Mouse (Mus musculus) heart, embryonic 12.5 days (tissue): ENCODE results near the gene Fmnl1. TPM values are rescaled to one million over a fixed set of nuclear protein-coding genes. Genes with fewer than 3 reads are reported as not detected.
A peak's percentile ranks its signal among the peaks of the same experiment; 100 is the strongest.

Source experiments
- ATAC-seq: fragments of 200-750 bp; cut with Nextera tagmentation; 2 replicates; pipeline ENCODE4 v1.8.0; 2017; ENCODE audit warnings: moderate TSS enrichment, moderate library complexity; ENCODE audit not compliant: insufficient number of reproducible peaks, low FRiP score
- H3K27ac ChIP-seq: fragments of 300-500 bp; sonication (generic); 2 replicates; pipeline ENCODE4 v1.5.1; 2016; ENCODE audit warnings: mild to moderate bottlenecking, moderate library complexity; ENCODE audit not compliant: poor library complexity, severe bottlenecking
- H3K27me3 ChIP-seq: fragments of 300-500 bp; sonication (generic); replicated peaks from 2 replicates; pipeline ENCODE4 v1.6.1; 2016; ENCODE audit warnings: mild to moderate bottlenecking, moderate library complexity
- H3K36me3 ChIP-seq: fragments of 300-500 bp; sonication (generic); 2 replicates; pipeline ENCODE4 v1.6.1; 2016; ENCODE audit warnings: mild to moderate bottlenecking, moderate library complexity
- H3K4me1 ChIP-seq: fragments of 300-500 bp; sonication (generic); replicated peaks from 2 replicates; pipeline ENCODE4 v1.6.1; 2016; ENCODE audit warnings: mild to moderate bottlenecking
- H3K4me2 ChIP-seq: fragments of 300-500 bp; sonication (generic); 2 replicates; pipeline ENCODE4 v1.6.1; 2016; ENCODE audit warnings: mild to moderate bottlenecking, moderate library complexity
- H3K4me3 ChIP-seq: fragments of 300-500 bp; sonication (generic); 2 replicates; pipeline ENCODE4 v1.5.1; 2016; ENCODE audit warnings: mild to moderate bottlenecking
- H3K9ac ChIP-seq: fragments of 300-500 bp; sonication (generic); 2 replicates; pipeline ENCODE4 v1.6.1; 2016; ENCODE audit warnings: mild to moderate bottlenecking, moderate library complexity
- H3K9me3 ChIP-seq: fragments of 300-500 bp; sonication (generic); replicated peaks from 2 replicates; pipeline ENCODE4 v1.6.1; 2016; ENCODE audit warnings: mild to moderate bottlenecking, moderate library complexity
- WGBS: fragments of 180-500 bp; shearing (Covaris S2); methylation state at CpG from one replicate; pipeline ENCODE4 v1.1.7; 2016; 5-methylcytosine and 5-hydroxymethylcytosine counted together
- polyA plus RNA-seq: library from polyadenylated mRNA; unstranded; fragments of >200 nt; fragmentation: Nextera tagmentation; extraction: Ambion mirVana; gene quantifications from 2 replicates; pipeline ENCODE4 v1.2.1, GENCODE M21; 2016

Fmnl1 gene
- polyA plus RNA-seq = 1.1 and 1.7 TPM in 2 replicates

- 1% methylated on average over 67 of the region's 84 CpGs for WGBS
- H3K27me3 ChIP-seq = peaks cover 67% of the 10 kb centered on the region
- H3K4me1 ChIP-seq = peaks cover 23% of the 10 kb centered on the region
- peak within 1 kb of the TSS; percentile 63 for H3K4me3 ChIP-seq
- H3K9me3 ChIP-seq = no peaks in the 10 kb centered on the region; the same call in 1 of the 2 replicates
- peak within 1 kb of the TSS; percentile 95 for H3K4me2 ChIP-seq
- peak within 1 kb of the TSS; percentile 67 for H3K9ac ChIP-seq
- ATAC-seq = no peak
- H3K27ac ChIP-seq = no peak within 1 kb of the TSS
- H3K36me3 ChIP-seq = no peaks in the 10 kb centered on the region
Measured at GRCm38 (mm10) chr11:103170494-103171285, at the start of gene Fmnl1. Fmnl1 (plus strand) TSS chr11:103171107.

GRCm38 (mm10) chr11:103131701-103132575, 39.0 kb upstream of the Fmnl1 start, which contains the start of gene Hexim2:
Hexim2 (plus strand) TSS chr11:103132429.
- Histone ChIP-seq H3K4me2 (peak within 1 kb of the TSS; percentile 73), H3K27me3 (no peaks in the 10 kb centered on the region), H3K9me3 (no peaks in the 10 kb centered on the region), H3K36me3 (0 out of 2 replicates have a peak, but pooled peaks cover 3% of the 10 kb centered on the region), H3K9ac (peak within 1 kb of the TSS; percentile 99), H3K4me1 (peaks cover 36% of the 10 kb centered on the region), H3K27ac (peak within 1 kb of the TSS; percentile 99), H3K4me3 (peak within 1 kb of the TSS; percentile 82)
- ATAC-seq = peak; percentile 62
- under 1% methylated on average over 39 of the region's 39 CpGs for WGBS

- under 1% methylated on average over 57 of the region's 58 CpGs for WGBS
- 0 out of 2 replicates have a peak, but pooled peaks cover 3% of the 10 kb centered on the region for H3K36me3 ChIP-seq
- H3K4me1 ChIP-seq = peaks cover 36% of the 10 kb centered on the region
- peak; percentile 93 for ATAC-seq
- peak overlapping the region; percentile 73 for H3K4me2 ChIP-seq
- H3K9ac ChIP-seq = peak overlapping the region; percentile 99
- H3K4me3 ChIP-seq = peak overlapping the region; percentile 82
- no peaks in the 10 kb centered on the region for H3K9me3 ChIP-seq
- no peaks in the 10 kb centered on the region for H3K27me3 ChIP-seq
- H3K27ac ChIP-seq = peak overlapping the region; percentile 99
Measured at GRCm38 (mm10) chr11:103132576-103133455, 38.1 kb upstream of the Fmnl1 start.

GRCm38 (mm10) chr11:103133456-103134185, 37.3 kb upstream of the Fmnl1 start:
- Histone ChIP-seq H3K36me3 (peaks cover 6% of the 10 kb centered on the region), H3K27ac (peak overlapping the region; percentile 85), H3K27me3 (no peaks in the 10 kb centered on the region), H3K9me3 (no peaks in the 10 kb centered on the region), H3K4me1 (peaks cover 36% of the 10 kb centered on the region), H3K9ac (peak overlapping the region; percentile 62), H3K4me2 (peak overlapping the region; percentile 64), H3K4me3 (peak overlapping the region; percentile 33)
- ATAC-seq = no peak
- WGBS = 49% methylated on average over 6 of the region's 6 CpGs

GRCm38 (mm10) chr11:103134221-103134620, 36.7 kb upstream of the Fmnl1 start:
- H3K4me3 ChIP-seq = no peak overlapping the region
- H3K4me2 ChIP-seq = peak overlapping the region; percentile 32; the same call in 1 of the 2 replicates
- 0 out of 2 replicates have a peak overlapping the region, but pooled peaks have one; percentile 24 for H3K9ac ChIP-seq

GRCm38 (mm10) chr11:103136039-103136577, 34.8 kb upstream of the Fmnl1 start:
- H3K27ac ChIP-seq = no peak overlapping the region
- H3K9ac ChIP-seq = 0 out of 2 replicates have a peak overlapping the region, but pooled peaks have one; percentile 7
- peaks cover 35% of the 10 kb centered on the region for H3K4me1 ChIP-seq
- no peak overlapping the region for H3K4me2 ChIP-seq
- H3K27me3 ChIP-seq = no peaks in the 10 kb centered on the region
- peaks cover 14% of the 10 kb centered on the region for H3K36me3 ChIP-seq
- no peak for ATAC-seq
- no peak overlapping the region for H3K4me3 ChIP-seq
- H3K9me3 ChIP-seq = no peaks in the 10 kb centered on the region
- WGBS = 65% methylated on average over 8 of the region's 8 CpGs

More at GRCm38 (mm10) chr11:103134221-103134620, 36.7 kb upstream of the Fmnl1 start:
- no peak for ATAC-seq
- Histone ChIP-seq H3K36me3 (peaks cover 12% of the 10 kb centered on the region), H3K27ac (peak overlapping the region; percentile 85; the same call in 1 of the 2 replicates), H3K27me3 (no peaks in the 10 kb centered on the region), H3K9me3 (no peaks in the 10 kb centered on the region), H3K4me1 (peaks cover 36% of the 10 kb centered on the region)
- 76% methylated on average over 3 of the region's 3 CpGs for WGBS

- no peak overlapping the region for H3K4me3 ChIP-seq
- 80% methylated on average over 14 of the region's 14 CpGs for WGBS
- H3K36me3 ChIP-seq = peaks cover 14% of the 10 kb centered on the region
- H3K27me3 ChIP-seq = no peaks in the 10 kb centered on the region
- no peak overlapping the region for H3K4me2 ChIP-seq
- H3K9ac ChIP-seq = no peak overlapping the region
- H3K27ac ChIP-seq = peak overlapping the region; percentile 76
- no peak for ATAC-seq
- H3K4me1 ChIP-seq = peaks cover 44% of the 10 kb centered on the region
- no peaks in the 10 kb centered on the region for H3K9me3 ChIP-seq
Measured at GRCm38 (mm10) chr11:103139951-103140762, 30.8 kb upstream of the Fmnl1 start.

GRCm38 (mm10) chr11:103140763-103141100, 30.2 kb upstream of the Fmnl1 start:
- Histone ChIP-seq H3K9ac (no peak overlapping the region), H3K4me3 (no peak overlapping the region), H3K27me3 (no peaks in the 10 kb centered on the region), H3K36me3 (peaks cover 14% of the 10 kb centered on the region), H3K9me3 (no peaks in the 10 kb centered on the region), H3K4me1 (peaks cover 46% of the 10 kb centered on the region), H3K4me2 (no peak overlapping the region), H3K27ac (peak overlapping the region; percentile 76)
- WGBS = 47% methylated on average over 6 of the region's 6 CpGs
- ATAC-seq = no peak
